Mouse (Mus musculus): ENCODE measurements around the gene Gm17490. TPM values are rescaled to one million over a fixed set of nuclear protein-coding genes. Genes with fewer than 3 reads are reported as not detected.
"Not testable (repeated sequence)": the region's sequence is repeated elsewhere in the genome, so short reads cannot be mapped to it uniquely, and the experiment has no call there.

Gm17490 gene
- polyA plus RNA-seq, 1 experiment from 2014 or later: not detected

DNA sequence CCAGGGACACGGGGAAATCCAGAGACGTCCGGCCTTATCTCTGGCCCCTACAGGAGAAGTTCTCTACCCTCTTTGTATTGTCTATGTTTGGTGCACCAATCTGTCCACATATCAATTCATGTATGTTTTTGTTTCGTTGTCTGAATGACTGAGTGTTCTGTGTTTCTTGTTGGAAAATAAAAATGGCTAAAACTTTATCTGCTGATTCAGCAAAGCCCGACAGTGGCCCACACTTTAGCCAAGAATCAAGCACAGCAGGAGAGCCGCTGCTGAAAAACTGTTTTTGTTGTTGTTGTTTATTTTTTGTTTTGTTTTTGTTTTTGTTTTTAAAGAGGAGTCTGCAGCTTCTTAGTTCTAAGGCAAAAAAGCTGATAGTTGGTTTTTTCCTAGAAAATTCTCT lies 13.1 kb downstream of the Gm17490 start:
- WGBS: 79% methylated on average over 6 of the region's 6 CpGs
- not testable (repeated sequence) for H3K36me3 ChIP-seq; DNase-seq (ENCODE audit: low spot score); H3K4me3 ChIP-seq; H3K4me1 ChIP-seq; H3K27me3 ChIP-seq (ENCODE audit: insufficient read depth, poor library complexity, severe bottlenecking); H3K27ac ChIP-seq; H3K9me3 ChIP-seq

DNA sequence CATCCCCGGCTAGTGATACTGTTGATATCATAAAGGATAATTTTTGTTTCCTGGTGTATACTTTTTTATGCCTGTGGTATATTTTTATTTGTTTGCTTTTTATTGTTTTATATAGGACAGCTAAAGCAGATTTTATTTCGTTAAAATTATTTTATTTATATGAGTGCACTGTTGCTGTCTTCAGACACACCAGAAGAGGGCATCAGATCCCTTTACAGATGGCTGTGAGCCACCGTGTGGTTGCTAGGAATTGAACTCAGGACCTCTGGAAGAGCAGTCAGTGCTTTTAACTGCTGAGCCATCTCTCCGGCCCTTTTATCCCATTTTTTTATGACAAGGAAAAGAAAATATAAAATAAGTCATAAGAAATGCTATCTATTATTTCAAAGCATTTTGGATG lies 19.3 kb downstream of the Gm17490 start:
- not testable (repeated sequence) for H3K27ac ChIP-seq; H3K36me3 ChIP-seq; DNase-seq (ENCODE audit: low spot score); H3K4me1 ChIP-seq; H3K9me3 ChIP-seq; H3K4me3 ChIP-seq; H3K27me3 ChIP-seq (ENCODE audit: insufficient read depth, poor library complexity, severe bottlenecking)
- 76% methylated on average over 4 of the region's 4 CpGs for WGBS

DNA sequence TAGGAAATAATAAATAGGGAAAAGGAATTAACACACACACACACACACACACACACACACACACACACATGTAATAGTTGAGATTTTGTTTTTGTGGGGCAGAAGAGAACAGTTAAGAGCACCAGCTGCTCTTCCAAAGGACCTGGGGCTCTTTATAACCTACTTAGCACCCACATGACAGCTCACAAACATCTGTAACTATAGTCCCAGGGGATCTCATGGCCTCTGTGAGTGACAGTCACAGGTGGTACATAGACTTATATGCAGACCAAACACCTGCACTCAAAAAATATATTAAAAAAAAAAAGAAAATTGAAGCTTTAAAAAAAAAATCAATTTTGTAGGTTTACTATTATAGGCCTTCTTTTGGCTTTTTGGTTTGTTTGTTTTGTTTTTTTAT lies 21.2 kb downstream of the Gm17490 start:
- DNase-seq (ENCODE audit: low spot score): no peak
- Histone ChIP-seq H3K9me3 (no peaks in the 10 kb centered on the region), H3K4me1 (peaks cover 9% of the 10 kb centered on the region; the same call in 1 of the 2 replicates), H3K27me3 (ENCODE audit: insufficient read depth, poor library complexity, severe bottlenecking) (no peaks in the 10 kb centered on the region), H3K36me3 (peaks cover 10% of the 10 kb centered on the region), H3K4me3 (no peak overlapping the region), H3K27ac (no peak overlapping the region)

DNA sequence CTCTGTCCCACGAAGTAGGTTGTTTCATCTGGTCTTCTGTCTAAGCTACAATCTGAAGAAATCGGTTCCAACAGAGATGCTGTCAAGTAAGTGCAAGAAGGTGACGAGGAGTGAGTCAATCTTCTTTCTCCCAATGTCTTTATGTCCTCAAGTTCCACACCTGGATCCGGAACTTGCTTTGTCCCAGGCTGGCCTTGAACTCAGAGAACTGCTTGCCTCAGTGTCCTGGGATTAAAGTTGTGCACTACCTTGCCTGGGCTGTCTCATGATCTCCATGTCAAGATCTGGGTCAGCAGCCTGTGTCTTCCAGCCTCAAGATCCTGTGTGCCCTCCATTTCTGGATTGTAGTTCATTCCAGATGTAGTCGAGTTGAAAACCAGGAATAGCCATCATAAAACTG lies 22.0 kb downstream of the Gm17490 start, which contains the start of gene Rbm17:
Rbm17 (minus strand) TSS at position 101 of the 400 bp plus-strand sequence.
- Histone ChIP-seq H3K27me3 (ENCODE audit: insufficient read depth, poor library complexity, severe bottlenecking) (no peaks in the 10 kb centered on the region), H3K27ac (peak within 1 kb of the TSS; percentile 98), H3K9me3 (no peaks in the 10 kb centered on the region), H3K4me3 (peak within 1 kb of the TSS; percentile 95), H3K36me3 (peaks cover 18% of the 10 kb centered on the region), H3K4me1 (peaks cover 9% of the 10 kb centered on the region; the same call in 1 of the 2 replicates)
- no peak for DNase-seq (ENCODE audit: low spot score)
- WGBS: 74% methylated on average over 5 of the region's 5 CpGs

DNA sequence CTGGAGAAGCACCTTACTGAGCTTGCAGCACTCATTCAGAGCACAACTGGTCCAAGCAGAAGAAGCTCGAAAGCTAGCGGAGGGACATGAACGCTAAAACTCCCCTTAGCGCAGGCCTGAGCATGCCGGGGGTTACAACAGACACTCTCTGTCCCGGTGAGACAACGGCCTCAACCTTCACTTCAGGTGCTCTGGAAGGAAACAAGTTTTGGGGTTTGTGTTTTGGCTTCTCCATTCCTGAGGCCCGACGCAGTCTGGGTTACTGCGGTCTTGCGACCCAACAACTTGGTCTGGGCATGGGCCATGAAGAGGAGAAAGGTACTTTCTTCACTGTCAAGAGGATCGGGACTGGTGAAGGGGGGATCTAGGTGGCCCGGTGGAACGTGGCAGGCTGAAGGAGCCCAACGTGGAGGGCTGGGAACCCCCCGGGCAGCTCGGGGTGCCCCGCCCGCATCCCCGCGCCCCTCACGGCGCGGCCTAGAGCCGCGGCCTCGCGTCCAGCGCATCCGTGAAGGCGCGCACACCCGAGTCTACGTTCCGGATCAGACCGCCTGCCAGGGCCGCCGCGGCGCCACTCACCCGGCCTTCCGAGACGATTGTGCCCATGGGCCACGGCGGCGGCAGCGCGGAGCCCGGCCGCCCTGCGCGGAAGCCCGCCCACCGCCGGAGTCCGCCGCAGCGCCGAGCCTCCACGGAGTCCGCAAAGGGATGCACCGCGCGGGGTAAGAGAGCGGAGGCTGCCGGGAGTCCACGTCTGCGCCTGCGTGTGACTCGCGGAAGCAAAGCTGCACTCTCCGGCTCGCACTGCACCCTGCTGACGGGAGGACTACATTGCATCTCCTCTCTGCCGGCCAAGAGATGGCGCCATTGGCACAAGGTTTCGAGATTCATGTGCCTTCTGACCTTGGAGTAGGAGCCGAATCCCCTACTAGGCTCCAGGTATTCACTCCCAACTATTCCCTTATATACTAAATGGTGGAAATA lies 23.3 kb downstream of the Gm17490 start:
- Histone ChIP-seq H3K27ac (peak overlapping the region; percentile 98), H3K27me3 (ENCODE audit: insufficient read depth, poor library complexity, severe bottlenecking) (no peaks in the 10 kb centered on the region), H3K36me3 (peaks cover 30% of the 10 kb centered on the region), H3K4me3 (peak overlapping the region; percentile 95), H3K9me3 (no peaks in the 10 kb centered on the region), H3K4me1 (peaks cover 9% of the 10 kb centered on the region; the same call in 1 of the 2 replicates)
- DNase-seq (ENCODE audit: low spot score): peak; percentile 96
- under 1% methylated on average over 78 of the region's 78 CpGs for WGBS

DNA sequence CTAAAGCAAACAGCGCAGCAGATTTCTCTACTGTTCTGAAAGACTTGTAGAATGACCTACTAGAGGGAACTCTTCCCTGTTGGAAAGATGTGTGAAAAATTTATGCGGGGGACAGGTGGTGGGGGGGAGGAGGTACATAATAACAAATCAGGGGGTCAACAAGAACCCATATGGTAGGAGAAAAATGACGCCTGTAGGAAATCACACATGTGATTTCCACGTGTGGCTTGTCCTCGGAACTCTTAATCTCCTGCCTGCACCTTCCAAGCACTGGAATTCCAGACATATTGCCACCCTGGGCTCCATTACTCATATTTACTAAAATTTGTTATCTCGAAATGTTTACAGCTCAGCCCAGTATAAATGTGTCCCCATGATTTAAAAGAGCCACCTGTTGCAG lies 24.3 kb downstream of the Gm17490 start:
- 73% methylated on average over 6 of the region's 6 CpGs for WGBS
- peak; percentile 43 for DNase-seq (ENCODE audit: low spot score)

DNA sequence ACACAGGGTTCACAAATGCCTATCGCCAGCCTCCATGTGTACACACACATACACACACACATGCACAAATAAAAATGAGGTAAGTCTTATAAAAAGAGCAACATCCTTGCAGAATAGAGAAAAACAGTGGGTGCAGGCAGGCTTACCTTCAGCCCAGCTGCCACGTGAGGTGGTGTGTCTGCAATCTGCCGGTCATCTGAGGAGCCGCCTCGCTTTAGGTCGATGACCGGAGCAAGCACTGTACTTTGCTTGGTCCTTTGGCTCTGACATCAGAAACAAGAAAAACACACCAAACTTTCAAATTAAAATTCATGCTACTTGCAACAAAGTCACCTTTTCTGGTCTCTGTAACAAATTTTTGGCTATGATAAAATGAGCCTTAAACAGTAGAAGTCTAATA lies 28.2 kb downstream of the Gm17490 start:
- no peak for DNase-seq (ENCODE audit: low spot score)
- Histone ChIP-seq H3K9me3 (no peaks in the 10 kb centered on the region), H3K27me3 (ENCODE audit: insufficient read depth, poor library complexity, severe bottlenecking) (no peaks in the 10 kb centered on the region), H3K4me3 (no peak overlapping the region), H3K27ac (no peak overlapping the region), H3K36me3 (peaks cover 70% of the 10 kb centered on the region), H3K4me1 (peaks cover 9% of the 10 kb centered on the region; the same call in 1 of the 2 replicates)
- WGBS: 91% methylated on average over 7 of the region's 7 CpGs

More for the DNA sequence above, 24.3 kb downstream of the Gm17490 start:
- Histone ChIP-seq H3K27me3 (ENCODE audit: insufficient read depth, poor library complexity, severe bottlenecking) (no peaks in the 10 kb centered on the region), H3K9me3 (no peaks in the 10 kb centered on the region), H3K27ac (no peak overlapping the region), H3K4me3 (peak overlapping the region; percentile 95), H3K4me1 (peaks cover 9% of the 10 kb centered on the region; the same call in 1 of the 2 replicates), H3K36me3 (peaks cover 40% of the 10 kb centered on the region)

DNA sequence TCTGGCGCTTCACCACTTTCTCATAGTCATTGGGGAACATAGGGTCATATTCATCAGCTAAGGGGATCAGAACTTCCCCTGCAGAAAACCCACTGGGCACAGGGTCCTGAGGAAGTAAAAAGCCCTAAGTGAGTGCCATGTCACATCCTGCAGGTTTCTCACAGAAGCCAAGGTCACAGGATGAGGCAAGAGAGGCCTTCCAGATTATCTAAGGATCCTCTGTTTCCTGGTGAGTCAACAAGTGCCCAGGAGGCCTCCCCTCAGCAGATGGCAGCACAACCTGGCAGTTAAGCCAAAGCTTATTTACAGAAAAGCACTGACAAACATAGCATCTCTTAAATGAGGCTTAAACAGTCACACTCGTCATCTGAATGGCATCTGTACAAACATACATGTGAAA lies 29.4 kb downstream of the Gm17490 start:
- DNase-seq (ENCODE audit: low spot score): no peak
- Histone ChIP-seq H3K9me3 (no peaks in the 10 kb centered on the region), H3K36me3 (peaks cover 82% of the 10 kb centered on the region), H3K27me3 (ENCODE audit: insufficient read depth, poor library complexity, severe bottlenecking) (no peaks in the 10 kb centered on the region), H3K4me1 (peaks cover 2% of the 10 kb centered on the region; the same call in 1 of the 2 replicates), H3K4me3 (no peak overlapping the region), H3K27ac (no peak overlapping the region)
- 85% methylated on average over 2 of the region's 2 CpGs for WGBS

DNA sequence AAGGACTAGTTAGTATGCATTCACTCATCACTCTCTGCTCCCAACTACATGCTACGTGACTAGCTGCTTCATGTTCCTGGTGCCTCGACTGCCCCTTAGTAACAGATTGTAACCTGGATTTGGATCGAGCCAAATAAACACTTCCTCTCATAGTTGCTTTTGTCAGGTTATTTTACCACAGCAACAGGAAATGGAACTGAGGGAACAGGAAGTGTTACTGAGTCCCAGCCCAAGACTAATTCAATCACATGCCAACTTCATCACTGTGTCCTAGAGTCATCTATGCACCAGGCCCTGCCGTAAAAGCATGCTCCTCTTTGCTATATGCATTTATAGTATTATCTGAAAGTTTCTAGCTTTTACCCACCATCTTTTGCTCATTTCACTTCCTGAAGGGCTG lies 38.1 kb downstream of the Gm17490 start:
- H3K9me3 ChIP-seq: no peaks in the 10 kb centered on the region
- no peak overlapping the region for H3K4me3 ChIP-seq
- peaks cover 96% of the 10 kb centered on the region for H3K36me3 ChIP-seq
- WGBS: 85% methylated on average over 4 of the region's 4 CpGs
- no peaks in the 10 kb centered on the region for H3K27me3 ChIP-seq (ENCODE audit: insufficient read depth, poor library complexity, severe bottlenecking)
- DNase-seq (ENCODE audit: low spot score): no peak
- no peak overlapping the region for H3K27ac ChIP-seq
- no peaks in the 10 kb centered on the region for H3K4me1 ChIP-seq

DNA sequence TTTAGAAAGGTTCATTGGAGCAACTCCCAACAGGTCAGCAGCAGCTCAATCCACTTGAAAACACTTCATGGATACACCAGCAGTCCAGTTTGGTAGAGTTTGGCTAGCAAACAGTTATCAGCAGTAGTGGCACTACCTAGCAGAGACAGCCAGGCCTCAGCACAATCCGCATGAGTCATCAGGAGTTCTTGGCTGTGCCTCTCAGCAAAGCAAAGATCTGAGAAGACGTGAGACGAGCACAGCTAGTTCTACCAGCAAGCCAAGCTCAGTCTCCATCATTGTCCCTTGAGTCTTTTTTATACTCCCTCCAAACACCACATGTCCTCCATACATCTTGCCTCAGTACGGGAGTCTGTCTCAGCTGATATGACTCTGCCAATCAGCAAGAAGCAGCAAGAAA lies 46.7 kb downstream of the Gm17490 start:
- Histone ChIP-seq H3K9me3 (no peaks in the 10 kb centered on the region), H3K27me3 (ENCODE audit: insufficient read depth, poor library complexity, severe bottlenecking) (no peaks in the 10 kb centered on the region), H3K4me1 (no peaks in the 10 kb centered on the region), H3K27ac (no peak overlapping the region), H3K4me3 (no peak overlapping the region), H3K36me3 (peaks cover 24% of the 10 kb centered on the region)
- 86% methylated on average over 4 of the region's 4 CpGs for WGBS
- no peak for DNase-seq (ENCODE audit: low spot score)

DNA sequence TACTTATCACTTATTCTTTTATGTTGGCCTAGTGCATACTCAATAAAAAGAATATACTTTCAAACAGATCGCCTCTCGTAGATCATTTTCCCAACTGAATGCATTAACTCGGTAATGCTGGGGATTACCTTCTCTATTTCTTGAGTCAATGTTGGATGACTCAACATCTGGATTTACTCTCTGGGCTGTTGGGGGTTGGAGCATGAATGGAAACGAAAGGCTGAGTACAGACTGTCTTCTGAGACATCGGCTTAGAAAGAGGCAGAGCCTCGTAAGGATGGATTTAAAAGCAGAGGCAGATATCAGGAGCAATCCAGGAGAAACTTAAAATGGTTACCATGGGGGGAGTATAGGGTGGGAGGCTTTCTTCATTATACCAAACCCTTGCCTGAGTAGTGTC lies 47.9 kb downstream of the Gm17490 start:
- no peak for DNase-seq (ENCODE audit: low spot score)
- no peak overlapping the region for H3K27ac ChIP-seq
- H3K36me3 ChIP-seq: peaks cover 13% of the 10 kb centered on the region
- H3K27me3 ChIP-seq (ENCODE audit: insufficient read depth, poor library complexity, severe bottlenecking): no peaks in the 10 kb centered on the region
- no peaks in the 10 kb centered on the region for H3K4me1 ChIP-seq
- no peaks in the 10 kb centered on the region for H3K9me3 ChIP-seq
- 90% methylated on average over 6 of the region's 6 CpGs for WGBS
- no peak overlapping the region for H3K4me3 ChIP-seq
